Mouse (Mus musculus) MEL (cell line): ENCODE data around the gene Ikbkg. TPM values are rescaled to one million over a fixed set of nuclear protein-coding genes. Genes with fewer than 3 reads are reported as not detected.

ENCODE experiments used
- DNase-seq: peaks from one replicate; pipeline ENCODE4 v3.0.0; 2011; ENCODE audit warnings: low read depth, low spot score
- H3K27ac ChIP-seq: 2 replicates; pipeline ENCODE4 v1.5.1; 2012; ENCODE audit warnings: low read depth, mild to moderate bottlenecking, control low read depth, low read length, moderate library complexity; ENCODE audit not compliant: control insufficient read depth
- H3K27me3 ChIP-seq, 2 experiments: fragments of 150-350 bp in 1 of 2; sonication (generic) in 1 of 2; 2 replicates each; pipeline ENCODE4 v1.6.1; 2012; ENCODE audit warnings: low read length in 2 of 2, mild to moderate bottlenecking in 2 of 2, improper control_type of control experiment in 1 of 2, moderate library complexity in 1 of 2; ENCODE audit not compliant: insufficient read depth in 2 of 2, control insufficient read depth in 1 of 2
- H3K36me3 ChIP-seq, 2 experiments: 2 replicates each; pipeline ENCODE4 v1.6.1; 2012 to 2014; ENCODE audit warnings: low read length in 2 of 2, improper control_type of control experiment in 1 of 2, inconsistent platforms in 1 of 2, mild to moderate bottlenecking in 1 of 2; ENCODE audit not compliant: insufficient read depth in 2 of 2, control insufficient read depth in 1 of 2
- H3K4me1 ChIP-seq, 2 experiments: fragments of 150-350 bp in 1 of 2; sonication (generic) in 1 of 2; 2 replicates each; pipeline ENCODE4 v1.6.1; 2012; ENCODE audit warnings: low read length in 2 of 2, improper control_type of control experiment in 1 of 2, mild to moderate bottlenecking in 1 of 2; ENCODE audit not compliant: insufficient read depth in 2 of 2, control insufficient read depth in 1 of 2
- H3K4me3 ChIP-seq, 2 experiments: fragments of 150-350 bp in 1 of 2; sonication (generic) in 1 of 2; 2 replicates each; pipeline ENCODE4 v1.5.1; 2012; ENCODE audit warnings: low read depth in 2 of 2, low read length in 2 of 2, mild to moderate bottlenecking in 2 of 2, moderate library complexity in 2 of 2, control low read depth in 1 of 2, improper control_type of control experiment in 1 of 2; ENCODE audit not compliant: control insufficient read depth in 1 of 2, insufficient read depth in 1 of 2
- H3K79me2 ChIP-seq: 2 replicates; pipeline ENCODE4 v1.6.1; 2012; ENCODE audit warnings: mild to moderate bottlenecking, low read length, moderate library complexity; ENCODE audit not compliant: control insufficient read depth, poor library complexity, insufficient read depth
- H3K9ac ChIP-seq: 2 replicates; pipeline ENCODE4 v1.6.1; 2012; ENCODE audit warnings: low read depth, mild to moderate bottlenecking, control low read depth, low read length, moderate library complexity; ENCODE audit not compliant: control insufficient read depth, poor library complexity, severe bottlenecking
- H3K9me3 ChIP-seq: fragments of 150-350 bp; sonication (generic); replicated peaks from 2 replicates; pipeline ENCODE4 v1.6.1; 2012; ENCODE audit warnings: mild to moderate bottlenecking, low read length, improper control_type of control experiment, moderate library complexity; ENCODE audit not compliant: insufficient read depth
- CTCF ChIP-seq, 3 experiments: IDR thresholded peaks in 2 of 3; conservative IDR thresholded peaks in 1 of 3; 2 replicates each; pipeline ENCODE4 v1.5.1; 2011 to 2012; ENCODE audit warnings: low read length in 3 of 3, low read depth in 2 of 3, mild to moderate bottlenecking in 2 of 3, improper control_type of control experiment in 1 of 3, inconsistent platforms in 1 of 3, mixed read lengths in 1 of 3, moderate library complexity in 1 of 3; ENCODE audit not compliant: control insufficient read depth in 1 of 3, insufficient read depth in 1 of 3, poor library complexity in 1 of 3, severe bottlenecking in 1 of 3
- ELF1 ChIP-seq: IDR thresholded peaks from 2 replicates; pipeline ENCODE4 v1.6.1; 2014; ENCODE audit warnings: low read depth, mild to moderate bottlenecking, inconsistent platforms, low read length, improper control_type of control experiment, moderate library complexity
- ETS1 ChIP-seq: IDR thresholded peaks from 2 replicates; pipeline ENCODE4 v1.6.1; 2012; ENCODE audit warnings: low read depth, mild to moderate bottlenecking, inconsistent platforms, low read length, improper control_type of control experiment, moderate library complexity
- GABPA ChIP-seq: IDR thresholded peaks from 2 replicates; pipeline ENCODE4 v1.6.1; 2012; ENCODE audit warnings: low read depth, mild to moderate bottlenecking, inconsistent platforms, low read length, improper control_type of control experiment, moderate library complexity
- GATA1 ChIP-seq: IDR thresholded peaks from 2 replicates; pipeline ENCODE4 v1.6.1; 2011; ENCODE audit warnings: low read depth, low read length, improper control_type of control experiment
- MXI1 ChIP-seq: IDR thresholded peaks from 2 replicates; pipeline ENCODE4 v1.6.1; 2011; ENCODE audit warnings: mild to moderate bottlenecking, low read depth, low read length, improper control_type of control experiment
- MYB ChIP-seq: IDR thresholded peaks from 2 replicates; pipeline ENCODE4 v1.6.1; 2011; ENCODE audit warnings: mild to moderate bottlenecking, low read depth, low read length, improper control_type of control experiment
- NELFE ChIP-seq: IDR thresholded peaks from 2 replicates; pipeline ENCODE4 v1.6.1; 2011; ENCODE audit warnings: low read depth, low read length, improper control_type of control experiment
- NRF1 ChIP-seq: IDR thresholded peaks from 2 replicates; pipeline ENCODE4 v1.6.1; 2014; ENCODE audit warnings: low read depth, mild to moderate bottlenecking, inconsistent platforms, low read length, improper control_type of control experiment, moderate library complexity; ENCODE audit not compliant: poor library complexity, insufficient read depth, severe bottlenecking
- POLR2A ChIP-seq, 2 experiments: IDR thresholded peaks; 2 replicates each; pipeline ENCODE4 v1.6.1; 2011 to 2012; ENCODE audit warnings: low read length in 2 of 2, mild to moderate bottlenecking in 2 of 2, control low read depth in 1 of 2, improper control_type of control experiment in 1 of 2, low read depth in 1 of 2, moderate library complexity in 1 of 2; ENCODE audit not compliant: control insufficient read depth in 1 of 2, insufficient read depth in 1 of 2, poor library complexity in 1 of 2
- RAD21 ChIP-seq: IDR thresholded peaks from 2 replicates; pipeline ENCODE4 v1.6.1; 2011; ENCODE audit warnings: mild to moderate bottlenecking, low read depth, low read length, improper control_type of control experiment
- RCOR1 ChIP-seq: IDR thresholded peaks from 2 replicates; pipeline ENCODE4 v1.6.1; 2012; ENCODE audit warnings: low read depth, mild to moderate bottlenecking, inconsistent platforms, low read length, improper control_type of control experiment
- SIN3A ChIP-seq: IDR thresholded peaks from 2 replicates; pipeline ENCODE4 v1.6.1; 2012; ENCODE audit warnings: low read length, improper control_type of control experiment, inconsistent platforms
- SMC3 ChIP-seq: IDR thresholded peaks from 2 replicates; pipeline ENCODE4 v1.6.1; 2011; ENCODE audit warnings: low read depth, low read length, improper control_type of control experiment
- TAL1 ChIP-seq: IDR thresholded peaks from 2 replicates; pipeline ENCODE4 v1.6.1; 2012; ENCODE audit warnings: mild to moderate bottlenecking, inconsistent platforms, low read length, moderate library complexity, mixed read lengths
- UBTF ChIP-seq: IDR thresholded peaks from 2 replicates; pipeline ENCODE4 v1.6.1; 2012; ENCODE audit warnings: low read depth, mild to moderate bottlenecking, inconsistent platforms, low read length, improper control_type of control experiment, moderate library complexity, borderline replicate concordance; ENCODE audit not compliant: insufficient read depth
- USF1 ChIP-seq: IDR thresholded peaks from 2 replicates; pipeline ENCODE4 v1.6.1; 2014; ENCODE audit warnings: low read depth, mild to moderate bottlenecking, inconsistent platforms, low read length, improper control_type of control experiment, moderate library complexity
- ZC3H11A ChIP-seq: IDR thresholded peaks from 2 replicates; pipeline ENCODE4 v1.6.1; 2012; ENCODE audit warnings: low read depth, mild to moderate bottlenecking, inconsistent platforms, low read length, improper control_type of control experiment
- ZKSCAN1 ChIP-seq: IDR thresholded peaks from 2 replicates; pipeline ENCODE4 v1.6.1; 2012; ENCODE audit warnings: low read depth, mild to moderate bottlenecking, inconsistent platforms, low read length, improper control_type of control experiment, moderate library complexity
- ZMIZ1 ChIP-seq: IDR thresholded peaks from 2 replicates; pipeline ENCODE4 v1.6.1; 2012; ENCODE audit warnings: low read depth, mild to moderate bottlenecking, inconsistent platforms, low read length, improper control_type of control experiment, moderate library complexity
- polyA plus RNA-seq, 2 experiments: library from polyadenylated mRNA; stranded (reverse) in 1 of 2; unstranded in 1 of 2; fragments of >175 nt in 1 of 2; fragments of >200 nt in 1 of 2; gene quantifications; 2 replicates each; pipeline versions ENCODE4 v1.2.1 to v1.2.4; 2012; ENCODE audit warnings: low replicate concordance in 2 of 2, low read depth in 1 of 2; ENCODE audit not compliant: insufficient read length in 2 of 2, insufficient read depth in 1 of 2, missing spikeins in 1 of 2
- total RNA-seq: library from RNA; depleted of rRNA; stranded (reverse); fragments of 300-350 nt; gene quantifications from 2 replicates; pipeline ENCODE4 v1.2.3, GENCODE M21; 2012

The Ikbkg gene
- total and polyA plus RNA-seq, 3 experiments = 21.7 to 26.6 TPM; not detected in 1

GRCm38 (mm10) chrX:74429290-74429821, 36.3 kb downstream of the Ikbkg start (continued):
- TF ChIP-seq NRF1 (no peak), ZC3H11A (no peak), SMC3 (no peak), CTCF (IDR thresholded peaks at IDR 0.05 in 2 of 3, conservative IDR thresholded peaks at IDR 0.05 in 1 of 3; ENCODE audit: control insufficient read depth in 1 of 3, insufficient read depth in 1 of 3, low read depth in 2 of 3, low read length in 3 of 3, poor library complexity in 1 of 3, severe bottlenecking in 1 of 3) (no peak), ZKSCAN1 (no peak)
- TF ChIP-seq, all 39 proteins: peak for 11

DNA sequence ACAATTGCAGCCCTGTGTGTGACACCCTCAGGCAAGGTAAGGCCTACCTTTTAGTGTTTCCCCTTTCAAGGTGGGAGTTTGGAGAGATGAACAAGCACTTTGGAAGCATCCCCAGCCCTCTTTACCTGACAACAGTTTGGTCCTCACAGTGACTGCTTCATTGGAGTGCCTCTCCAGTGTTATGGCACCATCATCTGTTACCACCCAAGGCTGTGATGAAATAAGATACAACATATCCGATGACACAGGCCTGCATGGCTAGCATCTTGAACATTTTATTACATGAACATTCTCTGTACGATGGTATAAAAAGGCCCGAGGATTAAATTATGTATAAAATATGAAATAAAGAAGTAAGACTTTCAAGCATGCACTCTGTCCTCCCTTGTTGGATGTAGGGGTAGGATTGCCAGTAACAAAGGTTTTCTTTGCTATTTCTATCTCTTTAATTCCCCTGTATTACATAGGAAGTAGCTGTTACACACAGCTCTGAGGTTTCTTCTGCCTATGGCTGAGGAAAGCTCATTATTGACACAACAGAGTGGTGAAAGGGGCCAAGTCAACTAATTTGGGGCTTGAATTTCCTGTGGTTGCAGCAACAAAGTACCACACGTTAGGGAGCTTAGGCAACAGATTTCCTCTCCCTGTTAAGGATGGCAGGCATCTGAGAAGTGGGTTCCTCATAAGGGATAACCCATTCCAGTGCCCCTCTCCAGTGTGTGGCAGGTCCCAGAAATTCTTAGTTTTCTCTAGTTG, 58.2 kb downstream of the Ikbkg start:
- H3K4me3 ChIP-seq = no peak overlapping the region
- DNase-seq = no peak
- TF ChIP-seq NELFE (no peak), GABPA (no peak), SIN3A (no peak), GATA1 (no peak), RCOR1 (no peak), ETS1 (no peak), TAL1 (no peak), POLR2A (IDR thresholded peaks at IDR 0.05; ENCODE audit: control insufficient read depth in 1 of 2, insufficient read depth in 1 of 2, low read depth in 1 of 2, low read length in 2 of 2, poor library complexity in 1 of 2) (no peak), ELF1 (no peak), RAD21 (no peak), USF1 (no peak), ZMIZ1 (no peak), UBTF (no peak), MXI1 (no peak), MYB (no peak), ZC3H11A (no peak)
- H3K36me3 ChIP-seq = peaks cover 0 to 8% of the 10 kb centered on the region in 2 experiments; a peak in 2 of 4 replicates
- H3K4me1 ChIP-seq = peaks cover 0 to 8% of the 10 kb centered on the region in 2 experiments; a peak in 3 of 4 replicates
- no peaks in the 10 kb centered on the region for H3K27me3 ChIP-seq
- no peak overlapping the region for H3K27ac ChIP-seq
- H3K9ac ChIP-seq = no peak overlapping the region
- H3K79me2 ChIP-seq = no peaks in the 10 kb centered on the region
- H3K9me3 ChIP-seq = no peaks in the 10 kb centered on the region
